Mouse (Mus musculus) urinary bladder, postnatal 10 days (tissue): ENCODE measurements around the gene Gm10382.
"Not testable (repeated sequence)": the region's sequence is repeated elsewhere in the genome, so short reads cannot be mapped to it uniquely, and the experiment has no call there.

Experiments used
- DNase-seq: peaks from one replicate; pipeline ENCODE4 v3.0.0; 2022; ENCODE audit warnings: low spot score

Gm10382 gene

DNA sequence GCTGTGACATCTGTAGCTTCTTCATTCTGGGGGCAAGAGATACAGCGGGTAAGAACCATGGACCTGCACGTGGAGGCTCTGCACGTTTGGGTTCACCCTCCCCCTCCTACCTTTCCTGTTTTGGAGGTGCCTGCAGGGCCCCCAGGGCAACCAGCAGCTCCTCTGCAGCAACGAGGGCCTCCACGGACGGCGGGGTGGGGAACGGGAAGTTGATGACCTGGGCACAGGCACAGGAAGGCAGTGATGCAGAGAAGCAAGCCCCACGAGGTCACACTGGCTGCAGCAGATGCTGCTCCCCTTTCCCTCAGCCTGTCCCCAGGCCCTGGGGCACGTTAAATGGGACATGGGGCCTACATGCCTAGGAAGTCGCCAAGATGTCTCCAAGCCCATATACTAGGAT, 30.0 kb downstream of the Gm10382 start:
- DNase-seq, result no peak

DNA sequence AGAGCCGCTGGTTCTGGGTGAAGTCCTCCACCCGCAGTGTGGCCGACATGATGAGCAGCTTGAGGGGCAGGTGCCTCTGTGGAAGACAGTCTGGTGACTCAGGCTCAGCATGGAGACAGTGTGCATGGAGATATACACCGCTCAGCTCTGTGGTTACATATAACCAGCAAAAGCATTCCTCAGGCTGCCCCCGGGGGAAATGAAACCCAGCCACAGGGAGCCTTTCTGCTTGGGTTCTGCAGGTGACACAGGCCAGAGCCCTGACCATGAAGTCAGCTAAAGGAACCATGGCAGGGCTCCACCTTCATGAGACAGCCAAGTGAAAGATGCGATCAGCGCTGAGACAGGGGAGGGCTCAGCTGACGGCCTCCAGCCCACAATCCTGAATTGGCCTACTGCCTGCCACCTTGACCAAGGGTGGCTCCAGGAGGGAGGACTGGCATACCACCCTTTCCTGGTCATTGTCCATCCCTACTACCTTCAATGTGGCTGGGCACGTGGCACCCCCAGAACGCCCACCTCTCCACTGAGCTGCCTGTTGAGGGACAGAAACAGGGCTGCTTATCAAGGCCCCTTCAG, 36.7 kb downstream of the Gm10382 start:
- no peak for DNase-seq

GRCm38 (mm10) chr5:125426343-125426742, 37.2 kb downstream of the Gm10382 start:
- no peak for DNase-seq

DNA sequence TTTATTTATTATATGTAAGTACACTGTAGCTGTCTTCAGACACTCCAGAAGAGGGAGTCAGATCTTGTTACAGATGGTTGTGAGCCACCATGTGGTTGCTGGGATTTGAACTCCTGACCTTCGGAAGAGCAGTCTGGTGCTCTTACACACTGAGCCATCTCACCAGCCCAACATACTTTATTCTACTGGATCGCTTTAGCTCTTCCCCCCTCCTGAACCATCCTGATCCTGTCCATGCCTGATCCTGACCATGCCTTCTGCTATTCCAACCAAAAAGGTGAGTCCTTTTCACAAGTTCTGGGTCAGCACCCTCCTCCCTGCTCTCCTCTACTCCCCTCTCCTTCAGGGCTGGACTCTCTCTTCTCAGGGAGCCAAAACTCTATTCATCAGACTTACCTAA, 43.2 kb downstream of the Gm10382 start:
- DNase-seq, result not testable (repeated sequence)

- peak; percentile 74 for DNase-seq
Observed at GRCm38 (mm10) chr5:125433793-125434337, 44.7 kb downstream of the Gm10382 start, which contains the start of gene Dhx37. Gene Dhx37, minus strand, starts transcription at chr5:125434121.

GRCm38 (mm10) chr5:125434347-125434746, 45.2 kb downstream of the Gm10382 start:
- not testable (repeated sequence) for DNase-seq
